Mouse (Mus musculus) bone marrow, adult 2 months (tissue): ENCODE results near the gene Ccl25.
"Not testable (repeated sequence)": the region's sequence is repeated elsewhere in the genome, so short reads cannot be mapped to it uniquely, and the experiment has no call there.

Source experiments
- CTCF ChIP-seq: fragments of 200-500 bp; IDR thresholded peaks from 2 replicates; pipeline ENCODE4 v1.5.1; 2011; ENCODE audit warnings: low read length, control low read depth; ENCODE audit not compliant: control insufficient read depth, insufficient read depth
- POLR2A ChIP-seq: fragments of 200-500 bp; IDR thresholded peaks from 2 replicates; pipeline ENCODE4 v1.6.1; 2011; ENCODE audit warnings: low read depth, mild to moderate bottlenecking, control low read depth, low read length, borderline replicate concordance; ENCODE audit not compliant: control insufficient read depth

- not testable (repeated sequence) for TF ChIP-seq CTCF, POLR2A
These were observed 83.4 kb downstream of the Ccl25 start for GRCm38 (mm10) chr8:4408425-4408824.
